Mouse (Mus musculus) neural tube, embryonic 15.5 days (tissue): ENCODE measurements around the gene Crisp1. TPM values are rescaled to one million over a fixed set of nuclear protein-coding genes. Genes with fewer than 3 reads are reported as not detected.

Experiments used
- ATAC-seq: fragments of 200-750 bp; cut with Nextera tagmentation; 2 replicates; pipeline ENCODE4 v1.8.0; 2017; ENCODE audit warnings: mild to moderate bottlenecking, moderate TSS enrichment, moderate library complexity; ENCODE audit not compliant: low FRiP score
- H3K27ac ChIP-seq: fragments of 300-500 bp; sonication (generic); replicated peaks from 2 replicates; pipeline ENCODE4 v1.5.1; 2015; ENCODE audit warnings: mild to moderate bottlenecking, inconsistent platforms
- H3K27me3 ChIP-seq: fragments of 300-500 bp; sonication (generic); replicated peaks from 2 replicates; pipeline ENCODE4 v1.6.1; 2015; ENCODE audit warnings: inconsistent platforms
- H3K36me3 ChIP-seq: fragments of 300-500 bp; sonication (generic); 2 replicates; pipeline ENCODE4 v1.6.1; 2015; ENCODE audit warnings: inconsistent platforms
- H3K4me1 ChIP-seq: fragments of 300-500 bp; sonication (generic); 2 replicates; pipeline ENCODE4 v1.6.1; 2015; ENCODE audit warnings: inconsistent platforms
- H3K4me2 ChIP-seq: fragments of 300-500 bp; sonication (generic); 2 replicates; pipeline ENCODE4 v1.6.1; 2015; ENCODE audit warnings: inconsistent platforms, mild to moderate bottlenecking, moderate library complexity
- H3K4me3 ChIP-seq: fragments of 300-500 bp; sonication (generic); replicated peaks from 2 replicates; pipeline ENCODE4 v1.5.1; 2015; ENCODE audit warnings: mild to moderate bottlenecking, inconsistent platforms
- H3K9ac ChIP-seq: fragments of 300-500 bp; sonication (generic); replicated peaks from 2 replicates; pipeline ENCODE4 v1.6.1; 2015; ENCODE audit warnings: mild to moderate bottlenecking, inconsistent platforms
- H3K9me3 ChIP-seq: fragments of 300-500 bp; sonication (generic); replicated peaks from 2 replicates; pipeline ENCODE4 v1.6.1; 2016; ENCODE audit warnings: inconsistent platforms
- WGBS: fragments of 180-500 bp; shearing (Covaris S2); methylation state at CpG from one replicate; pipeline ENCODE4 v1.1.7; 2015; ENCODE audit warnings: mixed read lengths; 5-methylcytosine and 5-hydroxymethylcytosine counted together
- polyA plus RNA-seq: library from polyadenylated mRNA; unstranded; fragments of >200 nt; fragmentation: Nextera tagmentation; extraction: Ambion mirVana; gene quantifications from 2 replicates; pipeline ENCODE4 v1.2.1, GENCODE M21; 2015

Gene Crisp1
- polyA plus RNA-seq = not detected in 2 replicates

DNA sequence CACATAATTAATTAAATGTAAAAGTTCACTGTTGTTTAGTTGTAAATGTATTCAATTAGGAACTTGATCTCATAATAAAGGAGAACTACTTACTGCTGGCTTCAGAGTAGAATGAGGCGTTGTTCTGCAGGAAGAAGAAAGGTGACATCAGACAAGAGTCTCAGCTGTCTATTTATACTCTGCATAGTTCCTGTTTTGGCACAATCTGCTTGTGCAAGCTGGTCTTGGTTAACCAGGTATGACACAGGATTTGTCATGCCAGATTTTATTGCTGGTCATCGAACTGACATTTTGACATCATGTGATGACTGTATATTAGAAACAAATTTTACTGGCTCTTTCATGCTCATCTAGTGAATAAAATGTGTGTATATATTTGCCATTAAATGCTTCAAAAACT is at the start of gene Crisp1:
TSS of gene Crisp1 (minus strand) at position 146 of the 400 bp plus-strand sequence.
- Histone ChIP-seq H3K27ac (no peak within 1 kb of the TSS), H3K9me3 (no peaks in the 10 kb centered on the region), H3K27me3 (no peaks in the 10 kb centered on the region), H3K4me2 (no peak within 1 kb of the TSS), H3K9ac (no peak within 1 kb of the TSS), H3K36me3 (no peaks in the 10 kb centered on the region), H3K4me3 (no peak within 1 kb of the TSS), H3K4me1 (no peaks in the 10 kb centered on the region)
- WGBS = 86% methylated on average over 2 of the region's 2 CpGs
- ATAC-seq = no peak

DNA sequence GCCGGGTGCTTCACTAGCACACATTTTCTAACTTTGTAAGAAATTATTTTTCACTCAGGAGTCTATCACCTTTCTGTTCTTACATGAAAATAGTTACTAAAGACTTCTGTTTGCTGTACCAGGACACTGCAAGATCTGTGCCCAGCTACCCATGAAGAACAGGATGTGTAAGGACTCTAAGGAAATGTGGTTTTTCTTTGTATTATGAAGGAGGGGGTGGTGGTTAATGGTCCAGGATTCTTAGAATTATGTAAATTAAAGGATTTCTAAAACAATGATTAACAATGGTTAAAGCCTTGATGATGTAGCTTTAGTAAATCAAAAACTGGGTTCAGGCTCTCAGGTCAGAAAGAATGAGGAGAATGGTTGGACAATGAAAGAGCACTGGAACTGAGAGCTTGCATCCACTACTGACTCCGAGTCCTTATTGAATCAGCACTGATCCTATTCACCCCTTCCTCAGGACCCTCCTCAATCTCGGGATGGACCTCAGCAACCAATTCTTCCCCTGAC is 23.5 kb upstream of the Crisp1 start:
- H3K27ac ChIP-seq = no peak overlapping the region
- no peak overlapping the region for H3K4me2 ChIP-seq
- ATAC-seq = no peak
- 73% methylated on average over 3 of the region's 3 CpGs for WGBS
- no peaks in the 10 kb centered on the region for H3K9me3 ChIP-seq
- H3K4me1 ChIP-seq = no peaks in the 10 kb centered on the region
- H3K4me3 ChIP-seq = no peak overlapping the region
- no peak overlapping the region for H3K9ac ChIP-seq
- no peaks in the 10 kb centered on the region for H3K27me3 ChIP-seq
- no peaks in the 10 kb centered on the region for H3K36me3 ChIP-seq

DNA sequence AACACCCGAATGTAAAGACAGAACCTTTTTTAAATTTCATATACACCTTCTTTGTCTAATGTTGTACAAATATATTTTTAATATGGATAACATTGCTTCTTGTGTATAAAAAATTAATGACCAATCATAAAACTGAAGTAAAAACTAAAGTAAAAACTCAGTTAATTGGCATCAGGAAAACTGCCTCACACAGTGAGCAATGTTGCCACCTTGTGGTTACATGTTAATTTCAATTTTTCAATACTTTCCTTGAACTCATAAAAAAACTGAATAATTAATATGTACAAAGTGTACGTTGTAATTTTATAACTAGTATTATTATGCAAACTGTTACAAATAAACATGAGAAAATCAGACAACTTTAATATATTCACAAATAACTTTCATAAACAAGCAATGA is 33.6 kb downstream of the Crisp1 start:
- no peaks in the 10 kb centered on the region for H3K4me1 ChIP-seq
- no peak overlapping the region for H3K4me2 ChIP-seq
- H3K36me3 ChIP-seq = no peaks in the 10 kb centered on the region
- WGBS = 84% methylated on average over 2 of the region's 2 CpGs
- H3K27ac ChIP-seq = no peak overlapping the region
- H3K9ac ChIP-seq = no peak overlapping the region
- no peaks in the 10 kb centered on the region for H3K9me3 ChIP-seq
- no peak overlapping the region for H3K4me3 ChIP-seq
- no peaks in the 10 kb centered on the region for H3K27me3 ChIP-seq
- ATAC-seq = no peak

GRCm38 (mm10) chr17:40275519-40275918 is 43.5 kb downstream of the Crisp1 start:
- no peak for ATAC-seq
- Histone ChIP-seq H3K27ac (no peak overlapping the region), H3K4me1 (no peaks in the 10 kb centered on the region), H3K36me3 (no peaks in the 10 kb centered on the region), H3K4me2 (no peak overlapping the region), H3K27me3 (no peaks in the 10 kb centered on the region), H3K4me3 (no peak overlapping the region), H3K9ac (no peak overlapping the region), H3K9me3 (no peaks in the 10 kb centered on the region)
- WGBS = 85% methylated on average over 1 of the region's 1 CpGs

- no peak for ATAC-seq
- no peaks in the 10 kb centered on the region for H3K36me3 ChIP-seq
- no peak overlapping the region for H3K27ac ChIP-seq
- no peak overlapping the region for H3K4me2 ChIP-seq
- no peaks in the 10 kb centered on the region for H3K27me3 ChIP-seq
- no peaks in the 10 kb centered on the region for H3K9me3 ChIP-seq
- H3K4me3 ChIP-seq = no peak overlapping the region
- no peak overlapping the region for H3K9ac ChIP-seq
- H3K4me1 ChIP-seq = no peaks in the 10 kb centered on the region
- WGBS = 33% methylated on average over 1 of the region's 1 CpGs
These were observed 44.0 kb downstream of the Crisp1 start for GRCm38 (mm10) chr17:40274906-40275470.

DNA sequence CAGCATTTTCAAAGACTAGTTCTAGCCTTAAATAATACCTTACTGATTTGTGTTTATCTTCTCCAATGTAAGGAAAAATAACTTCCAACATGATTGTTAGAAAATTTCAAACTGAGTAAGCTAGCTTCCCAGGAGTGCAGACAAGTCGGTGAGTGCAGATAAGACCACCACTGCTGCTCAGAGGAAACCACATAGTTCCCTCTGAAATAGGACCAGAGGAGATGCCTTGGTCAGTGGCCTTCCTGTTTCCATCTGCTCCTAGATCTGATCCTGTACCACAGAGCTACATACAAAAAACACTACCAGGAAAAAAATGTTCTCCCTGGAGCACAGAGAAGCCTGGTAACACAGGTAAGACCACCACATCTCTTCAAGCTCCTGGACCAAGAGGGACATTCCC is 66.5 kb downstream of the Crisp1 start:
- no peak for ATAC-seq
- Histone ChIP-seq H3K36me3 (no peaks in the 10 kb centered on the region), H3K9ac (no peak overlapping the region), H3K4me2 (no peak overlapping the region), H3K27me3 (no peaks in the 10 kb centered on the region), H3K9me3 (no peaks in the 10 kb centered on the region), H3K27ac (no peak overlapping the region), H3K4me1 (no peaks in the 10 kb centered on the region), H3K4me3 (no peak overlapping the region)
- whole genome bisulfite sequencing = 83% methylated on average over 1 of the region's 1 CpGs

Other genes with a start within 250 kb of the Crisp1 start
- gene AC192777.2, start 223.8 kb downstream of the Crisp1 start, polyA plus RNA-seq = not detected in 2 replicates
- gene Pgk2, start 110.6 kb downstream of the Crisp1 start, polyA plus RNA-seq = not detected in 2 replicates
- gene Crisp3, start 76.9 kb downstream of the Crisp1 start, polyA plus RNA-seq = not detected in 2 replicates
- gene Esp8, start 200.8 kb upstream of the Crisp1 start, polyA plus RNA-seq = 0.32 TPM in 1 of 2 replicates, not detected in the other
- gene Esp6, start 242.3 kb upstream of the Crisp1 start, polyA plus RNA-seq = not detected in 2 replicates